Mouse (Mus musculus) liver, embryonic 15.5 days (tissue): Measurements from ENCODE around the gene Gm1043. TPM values are rescaled to one million over a fixed set of nuclear protein-coding genes. Genes with fewer than 3 reads are reported as not detected.
A peak's percentile ranks its signal among the peaks of the same experiment; 100 is the strongest.

ENCODE experiments used
- ATAC-seq: fragments of 200-750 bp; cut with Nextera tagmentation; 2 replicates; pipeline ENCODE4 v1.8.0; 2017; ENCODE audit warnings: moderate number of reproducible peaks, mild to moderate bottlenecking, moderate library complexity; ENCODE audit not compliant: insufficient read depth
- H3K27ac ChIP-seq: fragments of 300-500 bp; sonication (generic); replicated peaks from 2 replicates; pipeline ENCODE4 v1.5.1; 2015; ENCODE audit warnings: mild to moderate bottlenecking, inconsistent platforms
- H3K27me3 ChIP-seq: fragments of 300-500 bp; sonication (generic); 2 replicates; pipeline ENCODE4 v1.6.1; 2015; ENCODE audit warnings: mild to moderate bottlenecking, inconsistent platforms
- H3K36me3 ChIP-seq: fragments of 300-500 bp; sonication (generic); replicated peaks from 2 replicates; pipeline ENCODE4 v1.6.1; 2015; ENCODE audit warnings: moderate library complexity, mild to moderate bottlenecking, inconsistent platforms
- H3K4me1 ChIP-seq: fragments of 300-500 bp; sonication (generic); replicated peaks from 2 replicates; pipeline ENCODE4 v1.6.1; 2015; ENCODE audit warnings: inconsistent platforms
- H3K4me2 ChIP-seq: fragments of 300-500 bp; sonication (generic); 2 replicates; pipeline ENCODE4 v1.6.1; 2015; ENCODE audit warnings: moderate library complexity, mild to moderate bottlenecking, inconsistent platforms
- H3K4me3 ChIP-seq: fragments of 300-500 bp; sonication (generic); replicated peaks from 2 replicates; pipeline ENCODE4 v1.5.1; 2015; ENCODE audit warnings: mild to moderate bottlenecking, inconsistent platforms
- H3K9ac ChIP-seq: fragments of 300-500 bp; sonication (generic); 2 replicates; pipeline ENCODE4 v1.6.1; 2015; ENCODE audit warnings: moderate library complexity, mild to moderate bottlenecking, inconsistent platforms
- H3K9me3 ChIP-seq: fragments of 300-500 bp; sonication (generic); replicated peaks from 2 replicates; pipeline ENCODE4 v1.6.1; 2016; ENCODE audit warnings: inconsistent platforms
- WGBS: fragments of 180-500 bp; shearing (Covaris S2); methylation state at CpG from one replicate; pipeline ENCODE4 v1.1.7; 2015; ENCODE audit warnings: mixed read lengths; ENCODE audit not compliant: insufficient replicate concordance; 5-methylcytosine and 5-hydroxymethylcytosine counted together
- polyA plus RNA-seq: library from polyadenylated mRNA; unstranded; fragments of >200 nt; fragmentation: Nextera tagmentation; extraction: Ambion mirVana; gene quantifications from 2 replicates; pipeline ENCODE4 v1.2.1, GENCODE M21; 2015

The Gm1043 gene
- polyA plus RNA-seq, 1 experiment from 2014 or later, result not detected

GRCm38 (mm10) chr5:37246138-37246910, 161.2 kb downstream of the Gm1043 start:
- Histone ChIP-seq H3K9me3 (no peaks in the 10 kb centered on the region), H3K27ac (no peak overlapping the region), H3K27me3 (peaks cover 67% of the 10 kb centered on the region), H3K4me1 (peaks cover 7% of the 10 kb centered on the region), H3K4me3 (peak overlapping the region; percentile 27), H3K9ac (no peak overlapping the region), H3K4me2 (no peak overlapping the region), H3K36me3 (no peaks in the 10 kb centered on the region)
- 4% methylated on average over 37 of the region's 37 CpGs for WGBS
- no peak for ATAC-seq

GRCm38 (mm10) chr5:37247456-37247855, 162.3 kb downstream of the Gm1043 start:
- Histone ChIP-seq H3K4me2 (no peak overlapping the region), H3K4me3 (no peak overlapping the region), H3K27me3 (peaks cover 55% of the 10 kb centered on the region), H3K9me3 (no peaks in the 10 kb centered on the region), H3K36me3 (no peaks in the 10 kb centered on the region), H3K9ac (no peak overlapping the region), H3K4me1 (no peaks in the 10 kb centered on the region), H3K27ac (no peak overlapping the region)
- ATAC-seq, result no peak
- 29% methylated on average over 4 of the region's 4 CpGs for WGBS

GRCm38 (mm10) chr5:37248870-37249269, 163.7 kb downstream of the Gm1043 start:
- no peak overlapping the region for H3K27ac ChIP-seq
- WGBS, result 62% methylated on average over 3 of the region's 3 CpGs
- no peak for ATAC-seq
- no peaks in the 10 kb centered on the region for H3K4me1 ChIP-seq
- H3K27me3 ChIP-seq, result peaks cover 41% of the 10 kb centered on the region
- no peaks in the 10 kb centered on the region for H3K9me3 ChIP-seq
- H3K36me3 ChIP-seq, result no peaks in the 10 kb centered on the region
- H3K4me3 ChIP-seq, result no peak overlapping the region
- H3K4me2 ChIP-seq, result no peak overlapping the region
- H3K9ac ChIP-seq, result no peak overlapping the region

- H3K4me1 ChIP-seq, result no peaks in the 10 kb centered on the region
- no peak overlapping the region for H3K27ac ChIP-seq
- H3K9ac ChIP-seq, result no peak overlapping the region
- no peak overlapping the region for H3K4me2 ChIP-seq
- peaks cover 14% of the 10 kb centered on the region for H3K27me3 ChIP-seq
- no peaks in the 10 kb centered on the region for H3K9me3 ChIP-seq
- no peaks in the 10 kb centered on the region for H3K36me3 ChIP-seq
- no peak for ATAC-seq
- WGBS, result 44% methylated on average over 3 of the region's 3 CpGs
- no peak overlapping the region for H3K4me3 ChIP-seq
Measured at GRCm38 (mm10) chr5:37251596-37251995, 166.4 kb downstream of the Gm1043 start.

GRCm38 (mm10) chr5:37252101-37252804, 167.1 kb downstream of the Gm1043 start:
- Histone ChIP-seq H3K9me3 (no peaks in the 10 kb centered on the region), H3K27ac (no peak overlapping the region), H3K4me2 (no peak overlapping the region), H3K27me3 (peaks cover 7% of the 10 kb centered on the region), H3K4me3 (no peak overlapping the region), H3K36me3 (no peaks in the 10 kb centered on the region), H3K4me1 (no peaks in the 10 kb centered on the region), H3K9ac (no peak overlapping the region)
- no peak for ATAC-seq
- 63% methylated on average over 9 of the region's 9 CpGs for WGBS

- no peak for ATAC-seq
- Histone ChIP-seq H3K27ac (no peak overlapping the region), H3K4me1 (no peaks in the 10 kb centered on the region), H3K4me3 (no peak overlapping the region), H3K27me3 (no peaks in the 10 kb centered on the region), H3K36me3 (no peaks in the 10 kb centered on the region), H3K4me2 (no peak overlapping the region), H3K9me3 (no peaks in the 10 kb centered on the region), H3K9ac (no peak overlapping the region)
- 57% methylated on average over 4 of the region's 4 CpGs for WGBS
Measured at GRCm38 (mm10) chr5:37254523-37254922, 169.4 kb downstream of the Gm1043 start.

- no peak overlapping the region for H3K4me3 ChIP-seq
- no peaks in the 10 kb centered on the region for H3K9me3 ChIP-seq
- WGBS, result 40% methylated on average over 7 of the region's 7 CpGs
- no peaks in the 10 kb centered on the region for H3K36me3 ChIP-seq
- H3K4me2 ChIP-seq, result no peak overlapping the region
- no peak for ATAC-seq
- no peak overlapping the region for H3K9ac ChIP-seq
- no peaks in the 10 kb centered on the region for H3K27me3 ChIP-seq
- no peak overlapping the region for H3K27ac ChIP-seq
- no peaks in the 10 kb centered on the region for H3K4me1 ChIP-seq
Measured at GRCm38 (mm10) chr5:37256823-37257222, 171.7 kb downstream of the Gm1043 start.

GRCm38 (mm10) chr5:37257243-37257642, 172.1 kb downstream of the Gm1043 start:
- Histone ChIP-seq H3K4me3 (no peak overlapping the region), H3K36me3 (no peaks in the 10 kb centered on the region), H3K4me1 (no peaks in the 10 kb centered on the region), H3K9me3 (no peaks in the 10 kb centered on the region), H3K27me3 (no peaks in the 10 kb centered on the region), H3K4me2 (no peak overlapping the region), H3K27ac (no peak overlapping the region), H3K9ac (no peak overlapping the region)
- ATAC-seq, result no peak
- WGBS, result 45% methylated on average over 5 of the region's 5 CpGs

- no peaks in the 10 kb centered on the region for H3K9me3 ChIP-seq
- no peak overlapping the region for H3K4me2 ChIP-seq
- H3K27ac ChIP-seq, result no peak overlapping the region
- no peaks in the 10 kb centered on the region for H3K27me3 ChIP-seq
- no peaks in the 10 kb centered on the region for H3K4me1 ChIP-seq
- WGBS, result 62% methylated on average over 5 of the region's 5 CpGs
- no peak overlapping the region for H3K9ac ChIP-seq
- H3K4me3 ChIP-seq, result no peak overlapping the region
- no peaks in the 10 kb centered on the region for H3K36me3 ChIP-seq
- no peak for ATAC-seq
Measured at GRCm38 (mm10) chr5:37261734-37262133, 176.6 kb downstream of the Gm1043 start.

- no peaks in the 10 kb centered on the region for H3K36me3 ChIP-seq
- H3K9me3 ChIP-seq, result no peaks in the 10 kb centered on the region
- no peak overlapping the region for H3K9ac ChIP-seq
- H3K27me3 ChIP-seq, result no peaks in the 10 kb centered on the region
- no peak for ATAC-seq
- no peak overlapping the region for H3K27ac ChIP-seq
- no peak overlapping the region for H3K4me2 ChIP-seq
- no peak overlapping the region for H3K4me3 ChIP-seq
- no peaks in the 10 kb centered on the region for H3K4me1 ChIP-seq
- 47% methylated on average over 6 of the region's 6 CpGs for WGBS
Measured at GRCm38 (mm10) chr5:37263816-37264215, 178.6 kb downstream of the Gm1043 start.
